Mouse (Mus musculus) frontal cortex, postnatal 10 days (tissue): ENCODE data around the gene Rhd.
A peak's percentile ranks its signal among the peaks of the same experiment; 100 is the strongest.

ENCODE experiments used
- DNase-seq, 2 experiments: peaks; one replicate each; pipeline ENCODE4 v3.0.0; 2022; ENCODE audit warnings: low spot score in 2 of 2, mixed read lengths in 1 of 2

Rhd gene

DNA sequence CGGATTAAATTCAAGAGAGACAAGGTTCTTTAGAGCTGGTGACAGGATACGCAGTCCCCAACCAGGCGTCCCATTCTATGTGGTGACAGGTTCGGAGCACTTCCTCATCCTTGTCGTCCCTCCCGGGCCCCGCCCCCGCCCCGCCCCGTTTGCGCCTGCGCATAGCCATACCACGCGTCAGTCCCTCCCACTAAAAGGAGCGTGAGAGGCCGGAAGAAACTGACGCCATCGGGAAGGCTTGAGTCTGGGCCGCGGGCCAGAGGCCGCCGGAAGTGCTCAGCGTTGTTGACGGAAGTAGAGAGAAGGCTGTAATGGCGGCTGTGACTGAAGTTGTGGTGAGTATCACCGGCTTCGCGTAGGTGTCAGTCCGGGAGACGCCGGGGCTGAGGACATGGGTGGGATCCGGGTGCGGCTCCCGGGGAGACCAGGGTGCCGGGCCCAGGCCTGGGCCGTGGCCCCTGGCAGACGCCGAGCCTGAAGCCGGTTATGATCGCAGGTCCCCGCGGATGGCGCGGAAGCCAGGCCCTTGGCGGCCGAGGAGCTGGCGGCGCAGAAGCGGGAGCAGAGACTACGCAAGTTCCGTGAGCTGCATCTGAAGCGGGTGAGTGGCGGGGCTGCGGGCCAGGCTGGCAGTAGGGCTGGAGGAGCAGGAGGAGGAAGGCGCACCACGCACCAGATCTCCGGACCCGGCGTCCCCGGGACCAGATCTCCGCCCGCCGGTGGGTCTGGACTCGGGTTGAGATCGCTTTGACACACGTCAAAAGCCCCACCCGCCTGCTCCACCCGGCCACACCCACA, 66.5 kb downstream of the Rhd start, which contains the start of gene Syf2:
TSS of gene Syf2 (plus strand) at position 215 of the 798 bp plus-strand sequence.
- DNase-seq, result peak; percentile 93

DNA sequence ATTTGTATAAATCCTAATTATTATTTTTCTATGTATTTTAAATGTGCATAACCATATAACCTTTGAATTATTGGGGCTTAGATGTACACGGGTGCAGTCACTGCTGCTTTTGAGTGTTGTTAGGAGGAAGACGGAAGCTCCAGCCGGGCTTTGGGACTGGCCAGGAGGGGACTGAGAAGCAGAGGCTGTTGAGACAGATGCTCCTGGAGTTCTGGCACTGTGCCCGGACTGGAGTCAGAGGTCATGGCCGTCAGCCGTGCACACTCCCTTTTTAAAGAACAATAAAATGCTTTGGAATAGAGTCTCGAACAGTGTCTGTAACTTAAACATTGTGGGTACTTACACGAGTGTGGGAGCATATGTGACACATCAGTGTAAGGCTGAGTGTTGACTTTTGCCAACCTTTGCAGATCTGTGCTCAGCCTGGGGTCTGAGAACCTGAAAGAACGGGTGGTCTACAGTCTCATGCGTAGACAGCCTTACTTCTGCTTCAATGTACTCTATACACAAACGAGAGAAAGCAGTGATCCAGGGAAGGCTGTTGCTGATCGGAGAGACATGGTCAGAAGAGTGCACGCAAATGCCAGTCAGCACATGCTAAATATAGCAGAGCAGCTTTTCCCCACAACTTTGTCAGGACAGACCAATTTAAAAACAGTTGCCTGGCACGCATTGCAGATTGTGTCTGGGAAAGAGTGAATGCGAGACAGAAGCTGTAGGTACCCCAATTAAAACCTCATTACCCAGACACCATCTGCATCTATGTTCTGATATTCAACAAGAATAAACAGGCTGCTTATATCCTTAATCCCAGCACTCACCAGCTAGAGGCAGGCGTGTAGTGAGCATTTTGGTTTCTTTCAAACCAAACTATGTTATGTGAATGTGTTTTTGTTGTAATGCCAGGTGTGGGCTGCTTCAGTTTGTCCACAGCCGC, 73.2 kb downstream of the Rhd start:
- DNase-seq, result no peak

DNA sequence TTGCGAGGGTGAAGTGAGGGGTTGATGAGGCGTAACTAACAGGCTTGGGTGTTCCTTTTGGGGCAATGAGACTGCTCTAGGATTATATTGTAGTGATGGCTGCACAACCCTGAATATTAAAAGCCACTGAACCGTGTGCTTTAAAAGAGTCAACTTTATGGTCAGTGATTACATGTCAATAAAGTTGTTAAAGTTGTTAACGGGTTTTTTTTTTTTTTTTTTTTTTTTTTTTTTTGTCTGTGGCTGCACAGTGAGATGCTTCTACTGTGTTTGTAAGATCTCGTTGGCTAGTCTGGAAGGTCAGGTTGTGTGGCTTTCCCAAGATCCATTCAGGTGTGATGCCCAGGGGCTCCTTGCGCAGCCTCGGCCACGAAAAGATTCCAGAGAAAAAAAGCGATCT, 75.6 kb downstream of the Rhd start:
- no peak for DNase-seq

DNA sequence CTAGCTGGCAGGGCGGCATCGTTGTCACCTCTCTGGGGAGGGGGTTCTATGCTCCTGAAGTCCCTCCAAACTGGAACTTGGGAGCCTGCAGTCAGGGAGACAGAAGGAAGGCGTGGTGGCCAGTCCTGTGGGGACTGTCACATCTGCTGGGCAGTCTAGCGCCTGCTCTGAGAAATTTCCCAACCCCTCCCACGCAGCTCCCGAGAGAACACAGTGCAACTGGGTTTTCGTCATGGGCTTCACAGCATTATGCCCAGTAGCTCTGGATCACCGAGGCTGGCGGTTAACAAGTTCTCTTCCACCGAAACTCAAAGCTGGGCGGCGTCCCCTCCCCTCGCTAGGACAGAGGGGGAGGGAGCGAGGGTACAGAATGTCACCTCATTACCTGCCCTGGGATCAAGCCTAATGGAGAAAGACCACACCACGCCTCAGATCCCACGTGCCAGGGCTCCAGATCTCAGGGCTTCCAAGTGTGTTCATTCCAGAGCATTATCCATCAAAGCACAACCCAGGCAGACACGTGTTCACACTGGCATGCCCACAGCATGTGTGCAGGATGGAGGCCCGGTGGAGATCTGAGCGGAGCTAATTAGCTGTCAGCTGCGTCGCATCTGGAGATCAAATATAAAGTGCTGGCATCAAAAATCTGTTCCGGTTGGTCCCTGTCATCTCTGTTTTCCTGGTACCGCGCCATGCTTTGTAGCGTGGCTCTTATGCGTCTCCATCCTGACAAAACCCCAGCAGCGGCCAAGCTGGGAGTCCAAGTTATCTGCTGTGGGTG, 79.6 kb downstream of the Rhd start:
- no peak for DNase-seq
